Mouse (Mus musculus) hindbrain, postnatal 0 days (tissue): ENCODE data around the gene Plxnc1. TPM values are rescaled to one million over a fixed set of nuclear protein-coding genes. Genes with fewer than 3 reads are reported as not detected.

Experiments used
- ATAC-seq: fragments of 200-750 bp; cut with Nextera tagmentation; 2 replicates; pipeline ENCODE4 v1.8.0; 2017; ENCODE audit warnings: mild to moderate bottlenecking, moderate TSS enrichment, moderate library complexity
- DNase-seq: peaks from one replicate; pipeline ENCODE4 v3.0.0-alpha.2; 2015; ENCODE audit warnings: low spot score
- H3K27ac ChIP-seq: fragments of 300-500 bp; sonication (generic); 2 replicates; pipeline ENCODE4 v1.5.1; 2014; ENCODE audit warnings: mild to moderate bottlenecking
- H3K27me3 ChIP-seq: fragments of 300-500 bp; sonication (generic); 2 replicates; pipeline ENCODE4 v1.6.1; 2014; ENCODE audit warnings: low read length, mixed read lengths; ENCODE audit not compliant: insufficient read depth
- H3K36me3 ChIP-seq: fragments of 300-500 bp; sonication (generic); 2 replicates; pipeline ENCODE4 v1.6.1; 2014; ENCODE audit warnings: low read length, mixed read lengths; ENCODE audit not compliant: insufficient read depth
- H3K4me1 ChIP-seq: fragments of 300-500 bp; sonication (generic); 2 replicates; pipeline ENCODE4 v1.6.1; 2014; ENCODE audit warnings: antibody characterized with exemption, low read length, mixed read lengths; ENCODE audit not compliant: insufficient read depth
- H3K4me2 ChIP-seq: fragments of 300-500 bp; sonication (generic); 2 replicates; pipeline ENCODE4 v1.6.1; 2014; ENCODE audit warnings: low read depth, mild to moderate bottlenecking, low read length, moderate library complexity, mixed read lengths
- H3K4me3 ChIP-seq: fragments of 300-500 bp; sonication (generic); 2 replicates; pipeline ENCODE4 v1.5.1; 2014; ENCODE audit warnings: low read length
- H3K9ac ChIP-seq: fragments of 300-500 bp; sonication (generic); replicated peaks from 2 replicates; pipeline ENCODE4 v1.6.1; 2014; ENCODE audit warnings: mild to moderate bottlenecking, low read length, moderate library complexity, mixed read lengths
- H3K9me3 ChIP-seq: fragments of 300-500 bp; sonication (generic); 2 replicates; pipeline ENCODE4 v1.6.1; 2016; ENCODE audit warnings: low read length, mixed read lengths
- CTCF ChIP-seq: IDR thresholded peaks from 2 replicates; pipeline ENCODE4 v1.5.1; 2016; ENCODE audit warnings: antibody characterized with exemption, control low read depth, low read depth
- WGBS: fragments of 180-500 bp; shearing (Covaris S2); extraction: QIAGEN DNeasy Blood & Tissue Kit; methylation state at CpG from one replicate; pipeline ENCODE4 v1.1.7; 2014; 5-methylcytosine and 5-hydroxymethylcytosine counted together
- polyA plus RNA-seq: library from polyadenylated mRNA; unstranded; fragments of >200 nt; fragmentation: Nextera tagmentation; extraction: Ambion mirVana; gene quantifications from 2 replicates; pipeline ENCODE4 v1.2.1, GENCODE M21; 2015
- total RNA-seq: library from RNA; depleted of rRNA; stranded (reverse); fragments of >200 nt; gene quantifications from 2 replicates; pipeline ENCODE4 v1.2.3, GENCODE M21; 2014

Gene Plxnc1
- total and polyA plus RNA-seq, 2 experiments from 2014 or later, result 9.9 to 54.5 TPM

DNA sequence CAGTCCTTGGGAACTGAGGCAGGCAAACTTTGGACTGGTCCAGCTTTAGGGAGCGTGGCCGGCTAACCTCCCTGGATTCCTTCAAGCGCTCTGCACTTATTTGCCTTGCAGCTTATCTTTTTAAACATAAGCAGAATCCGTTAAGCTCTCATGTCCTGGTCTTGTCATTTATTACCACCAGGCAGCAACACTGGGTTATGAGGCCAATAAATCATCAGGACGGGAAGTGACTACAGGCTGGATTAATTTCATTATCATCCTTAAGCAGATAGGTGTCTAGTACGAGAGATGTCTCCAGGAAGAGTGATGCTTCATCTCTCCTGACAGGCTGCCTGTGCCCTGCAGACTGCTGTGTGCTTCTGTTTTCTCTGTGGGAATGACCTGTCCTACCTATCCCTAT, 136.4 kb downstream of the Plxnc1 start:
- Histone ChIP-seq H3K4me1 (no peaks in the 10 kb centered on the region), H3K4me3 (no peak overlapping the region), H3K9me3 (no peaks in the 10 kb centered on the region), H3K36me3 (peaks cover 4% of the 10 kb centered on the region; the same call in 1 of the 2 replicates), H3K9ac (no peak overlapping the region), H3K27me3 (no peaks in the 10 kb centered on the region), H3K27ac (no peak overlapping the region), H3K4me2 (no peak overlapping the region)
- ATAC-seq, result no peak; the same call in 1 of the 2 replicates
- DNase-seq, result no peak
- WGBS, result 80% methylated on average over 6 of the region's 6 CpGs
- TF ChIP-seq CTCF, result no peak

DNA sequence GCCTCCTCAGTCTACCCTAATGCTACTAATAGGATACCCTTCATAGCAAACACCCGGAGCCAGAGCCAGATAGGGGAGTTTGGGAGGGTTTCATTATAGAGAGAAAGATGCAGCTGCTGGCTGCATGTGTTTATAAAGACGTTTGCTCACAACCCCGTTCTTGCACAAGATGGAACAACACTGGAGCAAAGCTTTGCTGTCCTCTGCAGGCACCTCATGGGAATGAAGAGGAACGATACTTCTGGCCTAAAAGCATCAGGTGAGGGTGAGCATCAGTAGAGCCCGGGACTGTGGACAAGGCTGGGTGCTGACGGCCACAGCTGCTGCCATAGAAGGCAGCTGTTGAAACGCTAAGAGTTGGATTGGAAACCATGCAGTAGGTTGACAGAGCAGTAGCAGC, 137.3 kb downstream of the Plxnc1 start:
- Histone ChIP-seq H3K4me1 (no peaks in the 10 kb centered on the region), H3K4me2 (no peak overlapping the region), H3K4me3 (no peak overlapping the region), H3K36me3 (peaks cover 3% of the 10 kb centered on the region; the same call in 1 of the 2 replicates), H3K9me3 (no peaks in the 10 kb centered on the region), H3K9ac (no peak overlapping the region), H3K27me3 (no peaks in the 10 kb centered on the region), H3K27ac (no peak overlapping the region)
- WGBS, result 80% methylated on average over 7 of the region's 7 CpGs
- peak; percentile 37 for TF ChIP-seq CTCF
- 0 out of 2 replicates have a peak, but pooled peaks have one; percentile 6 for ATAC-seq
- DNase-seq, result no peak

DNA sequence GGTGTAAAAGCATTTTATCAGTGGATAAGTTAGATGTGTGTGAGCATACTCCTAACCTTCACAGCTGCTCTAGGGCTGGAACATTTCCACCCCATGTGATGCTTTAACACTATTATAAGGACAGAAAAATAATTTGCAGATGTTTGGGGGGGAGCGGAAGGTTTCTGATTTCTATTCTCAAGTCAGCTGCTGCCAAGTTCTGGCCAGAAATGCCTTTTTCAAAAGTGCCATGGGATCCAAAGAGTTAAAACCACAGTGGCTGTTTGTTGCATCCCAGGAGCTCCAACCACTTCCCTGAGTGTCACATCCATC, 139.8 kb downstream of the Plxnc1 start:
- Histone ChIP-seq H3K9me3 (no peaks in the 10 kb centered on the region), H3K27ac (no peak overlapping the region), H3K36me3 (no peaks in the 10 kb centered on the region; the same call in 1 of the 2 replicates), H3K4me3 (no peak overlapping the region), H3K27me3 (no peaks in the 10 kb centered on the region), H3K4me2 (no peak overlapping the region), H3K4me1 (no peaks in the 10 kb centered on the region), H3K9ac (no peak overlapping the region)
- TF ChIP-seq CTCF, result no peak
- ATAC-seq (no peak), DNase-seq (no peak)
- WGBS, result 91% methylated on average over 1 of the region's 1 CpGs

DNA sequence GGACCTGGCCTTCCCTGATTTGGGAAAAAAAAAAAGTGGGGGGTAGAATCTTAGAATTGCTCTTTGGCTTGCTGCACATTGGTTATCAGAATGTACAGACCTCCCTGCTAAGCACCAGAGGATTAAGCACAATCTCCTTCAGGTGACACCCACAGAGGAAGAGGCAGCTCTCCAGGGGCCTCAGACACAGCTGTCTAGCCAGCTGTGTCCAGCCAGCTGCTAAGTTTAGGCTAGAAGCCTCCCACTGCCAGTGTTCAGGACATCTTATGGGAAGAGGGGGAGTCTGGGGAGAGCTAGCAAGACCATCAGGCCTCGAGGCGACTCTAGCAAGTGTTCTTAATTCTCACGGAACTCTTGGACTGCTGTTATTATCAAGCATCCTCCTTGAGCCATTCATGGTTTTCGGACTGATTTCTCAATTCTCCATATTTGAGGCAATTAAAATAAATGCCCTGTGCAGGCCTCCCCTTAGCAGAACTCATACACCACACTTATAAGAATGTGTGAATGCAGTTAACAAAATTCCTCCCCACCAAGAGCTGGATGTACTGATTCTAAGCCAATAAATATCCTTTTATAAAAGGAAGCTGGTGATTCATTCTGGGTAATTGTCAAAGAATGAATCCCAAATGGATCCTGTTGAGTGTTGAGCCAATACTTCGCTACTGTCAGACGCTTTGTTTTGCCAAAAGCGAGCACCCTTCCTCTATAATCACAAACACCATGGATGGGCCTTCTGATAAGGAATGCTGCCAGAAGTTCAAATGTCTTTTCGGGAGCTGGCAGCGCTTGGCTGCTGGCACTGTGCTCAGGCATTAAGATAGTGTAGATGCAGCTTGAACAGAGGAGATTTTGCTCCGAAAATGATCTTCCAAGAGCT, 140.4 kb downstream of the Plxnc1 start:
- no peak for ATAC-seq
- no peaks in the 10 kb centered on the region; the same call in 1 of the 2 replicates for H3K36me3 ChIP-seq
- no peak overlapping the region for H3K4me3 ChIP-seq
- DNase-seq, result no peak
- no peaks in the 10 kb centered on the region for H3K27me3 ChIP-seq
- no peak overlapping the region for H3K4me2 ChIP-seq
- no peaks in the 10 kb centered on the region for H3K9me3 ChIP-seq
- H3K27ac ChIP-seq, result no peak overlapping the region
- TF ChIP-seq CTCF, result no peak
- H3K4me1 ChIP-seq, result no peaks in the 10 kb centered on the region
- 68% methylated on average over 10 of the region's 10 CpGs for WGBS
- no peak overlapping the region for H3K9ac ChIP-seq

DNA sequence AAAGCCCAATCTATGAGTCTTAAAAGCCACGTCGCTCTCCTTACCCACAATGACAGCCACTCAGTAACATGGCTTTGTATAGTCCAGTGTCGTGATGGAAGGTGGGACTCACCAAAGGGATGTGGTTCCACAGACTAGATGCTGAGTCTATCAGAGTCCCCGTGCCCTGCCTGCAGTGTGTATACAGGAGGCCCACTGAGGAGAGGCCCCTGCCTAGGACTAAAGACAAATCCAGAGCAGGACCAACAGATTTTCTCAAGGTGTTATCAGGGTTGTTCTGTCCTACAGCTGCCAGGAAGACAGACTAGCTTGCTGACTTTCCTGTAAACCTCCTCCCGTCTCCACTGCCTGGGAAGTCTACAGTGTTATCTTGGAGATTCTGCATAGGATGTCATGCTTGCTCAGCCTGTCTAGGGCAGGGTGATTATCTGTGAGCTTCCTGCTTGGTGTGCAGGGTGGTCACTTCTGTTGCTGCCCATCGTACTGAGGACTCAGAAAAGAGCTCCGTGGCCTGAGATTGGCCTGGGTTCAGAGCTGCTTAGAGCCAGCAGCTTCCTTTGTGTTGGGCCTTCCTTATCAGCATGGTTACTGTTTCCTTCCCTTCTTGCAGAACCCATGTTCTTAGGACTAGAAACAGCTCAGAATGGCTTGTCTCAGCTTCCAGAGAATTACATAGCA, 143.8 kb downstream of the Plxnc1 start:
- no peaks in the 10 kb centered on the region for H3K9me3 ChIP-seq
- ATAC-seq, result 0 out of 2 replicates have a peak, but pooled peaks have one; percentile 18
- H3K4me1 ChIP-seq, result no peaks in the 10 kb centered on the region
- H3K9ac ChIP-seq, result no peak overlapping the region
- H3K27ac ChIP-seq, result no peak overlapping the region
- DNase-seq, result no peak
- H3K27me3 ChIP-seq, result no peaks in the 10 kb centered on the region
- H3K4me2 ChIP-seq, result no peak overlapping the region
- WGBS, result 87% methylated on average over 7 of the region's 7 CpGs
- H3K36me3 ChIP-seq, result peaks cover 17% of the 10 kb centered on the region
- no peak overlapping the region for H3K4me3 ChIP-seq
- TF ChIP-seq CTCF, result no peak

DNA sequence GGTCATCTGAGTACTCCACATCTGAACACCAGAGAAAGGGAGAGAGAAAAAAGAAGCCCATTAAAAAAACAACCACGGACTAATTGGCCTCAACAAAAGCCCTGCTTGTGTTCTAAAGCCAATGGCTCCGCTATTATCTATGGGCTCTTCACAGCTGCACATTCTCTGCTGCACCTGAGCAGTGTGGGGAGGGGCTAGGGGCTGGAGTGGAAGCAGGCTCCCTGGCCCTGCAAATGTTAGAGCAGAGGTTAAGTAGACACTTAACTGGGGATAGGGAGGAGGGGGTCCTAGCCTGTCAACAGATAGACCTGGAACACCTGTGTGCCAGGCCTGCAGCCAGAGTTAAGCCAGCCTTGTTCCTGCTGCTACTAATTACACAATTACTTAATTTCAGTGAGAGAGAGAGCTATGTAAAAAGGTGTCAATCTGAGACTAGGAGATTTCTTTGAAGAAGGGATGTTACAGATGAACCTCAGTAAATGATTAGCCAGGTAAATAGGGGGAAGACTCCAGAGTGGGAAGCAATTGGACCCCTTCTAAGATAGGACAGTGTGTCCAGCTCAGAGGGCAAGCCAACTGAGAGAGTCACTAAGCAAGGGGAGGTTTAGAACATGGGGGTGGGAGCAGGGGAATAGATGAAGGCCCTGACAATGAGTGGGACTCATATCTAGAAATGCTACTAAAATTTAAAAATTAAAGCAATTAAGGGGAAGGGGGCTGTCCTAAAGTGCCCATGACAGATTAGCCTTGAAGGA, 145.0 kb downstream of the Plxnc1 start:
- no peaks in the 10 kb centered on the region for H3K27me3 ChIP-seq
- no peaks in the 10 kb centered on the region for H3K9me3 ChIP-seq
- DNase-seq (no peak), ATAC-seq (no peak)
- no peaks in the 10 kb centered on the region for H3K4me1 ChIP-seq
- no peak for TF ChIP-seq CTCF
- H3K4me2 ChIP-seq, result no peak overlapping the region
- no peak overlapping the region for H3K9ac ChIP-seq
- no peak overlapping the region for H3K4me3 ChIP-seq
- no peak overlapping the region for H3K27ac ChIP-seq
- peaks cover 22% of the 10 kb centered on the region for H3K36me3 ChIP-seq
- WGBS, result 38% methylated on average over 2 of the region's 2 CpGs
